Mouse (Mus musculus): ENCODE results near the gene H2-M5.
"Not testable (repeated sequence)": the region's sequence is repeated elsewhere in the genome, so short reads cannot be mapped to it uniquely, and the experiment has no call there.

H2-M5 gene

DNA sequence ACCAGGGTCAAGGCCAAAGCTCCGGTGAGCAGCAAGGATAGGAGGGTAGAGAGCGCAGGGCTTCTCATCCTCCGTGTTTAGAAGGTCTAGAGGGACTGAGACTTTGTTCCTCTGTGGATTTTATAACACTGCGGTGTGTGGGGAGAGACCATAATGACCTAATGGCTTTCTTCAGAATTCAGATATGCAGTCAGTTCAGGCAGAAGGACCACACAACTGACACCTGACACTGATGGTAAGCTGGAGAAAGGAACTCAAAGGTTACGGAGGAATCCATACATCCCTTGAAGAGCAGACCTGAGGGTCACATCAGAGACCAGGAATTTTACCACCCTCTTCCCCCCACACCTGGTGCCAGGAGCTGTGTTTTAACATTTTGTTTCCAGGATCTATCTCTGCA, at the start of gene H2-M5:
TSS of gene H2-M5 (minus strand) at position 101 of the 400 bp plus-strand sequence.
- DNase-seq (ENCODE audit: low spot score) = no peak

DNA sequence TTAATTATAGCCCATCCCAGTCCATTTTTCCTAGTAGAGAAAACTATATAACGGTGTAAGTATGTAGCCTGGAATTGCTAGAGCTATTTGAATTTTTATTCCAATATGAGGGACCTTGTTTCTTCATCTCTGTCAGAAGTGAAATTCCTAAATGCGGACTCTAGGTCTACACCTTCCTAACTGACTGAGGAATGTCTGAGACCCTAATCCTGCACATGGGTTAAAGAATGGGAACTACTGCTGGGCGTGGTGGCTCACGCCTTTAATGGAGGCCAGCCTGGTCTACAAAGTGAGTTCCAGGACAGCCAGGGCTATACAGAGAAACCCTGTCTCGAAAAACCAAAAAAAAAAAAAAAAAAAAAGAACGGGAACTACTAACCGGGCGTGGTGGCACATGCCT, 39.8 kb upstream of the H2-M5 start:
- DNase-seq (ENCODE audit: low spot score) = no peak

DNA sequence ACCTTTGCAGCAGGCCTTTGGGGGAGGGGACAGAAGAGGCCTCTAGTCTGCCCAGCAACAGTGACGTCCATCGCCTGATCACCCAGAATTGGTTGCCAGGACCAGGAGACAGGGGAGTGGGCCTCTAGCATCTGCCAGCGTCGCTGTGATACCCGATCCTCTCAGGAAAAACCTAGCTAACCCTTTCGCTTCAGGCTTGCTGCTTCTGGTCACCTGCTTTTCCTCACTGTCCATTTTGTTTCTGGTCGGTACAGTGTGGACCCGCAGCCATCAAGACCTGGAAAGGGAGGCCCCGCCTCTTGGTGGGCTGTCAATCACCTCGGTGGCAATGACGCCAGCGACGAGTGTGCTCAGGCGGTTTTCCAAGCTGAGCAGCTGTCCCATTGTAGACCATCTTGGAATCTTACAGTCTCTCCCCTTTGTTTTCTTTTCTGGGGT, 39.4 kb upstream of the H2-M5 start:
- peak; percentile 97 for DNase-seq (ENCODE audit: low spot score)

DNA sequence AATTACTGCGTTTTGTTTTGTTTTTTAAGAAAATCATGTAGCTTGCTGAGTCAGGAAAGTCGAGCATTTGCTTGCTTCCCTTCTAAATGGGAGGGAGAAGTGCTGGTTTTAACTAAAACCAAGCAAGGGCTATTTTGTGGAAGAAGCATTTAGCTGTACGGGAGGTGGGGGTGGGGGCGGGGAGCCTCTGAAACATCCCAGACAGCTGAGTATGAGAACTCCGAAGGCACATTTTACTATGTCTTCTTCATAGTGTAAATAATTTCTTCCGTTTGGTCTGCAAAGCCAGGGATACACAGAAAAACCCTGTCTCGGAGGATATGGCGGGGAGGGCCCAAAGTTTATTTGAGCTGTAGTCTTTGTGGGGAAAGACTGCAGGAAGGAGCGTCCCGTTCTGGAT, 38.9 kb upstream of the H2-M5 start:
- DNase-seq (ENCODE audit: low spot score) = no peak

DNA sequence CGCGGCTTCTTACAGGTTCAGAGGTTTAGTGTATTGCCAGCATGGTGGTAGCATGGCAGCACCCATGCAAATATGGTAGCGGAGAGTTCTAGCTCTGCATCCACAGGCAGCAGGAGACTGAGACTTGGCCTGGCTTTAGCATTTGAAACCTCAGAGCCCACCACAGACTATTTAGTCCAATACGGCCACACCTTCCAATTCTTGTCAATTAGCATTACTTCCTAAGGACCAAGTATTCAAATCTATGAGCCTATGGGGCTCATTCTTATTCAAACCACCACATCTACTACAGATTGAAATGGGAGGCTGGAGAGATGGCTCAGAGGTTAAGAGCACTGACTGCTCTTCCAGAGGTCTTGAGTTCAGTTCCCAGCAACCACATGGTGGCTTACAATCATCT, 38.1 kb upstream of the H2-M5 start:
- no peak for DNase-seq (ENCODE audit: low spot score)

DNA sequence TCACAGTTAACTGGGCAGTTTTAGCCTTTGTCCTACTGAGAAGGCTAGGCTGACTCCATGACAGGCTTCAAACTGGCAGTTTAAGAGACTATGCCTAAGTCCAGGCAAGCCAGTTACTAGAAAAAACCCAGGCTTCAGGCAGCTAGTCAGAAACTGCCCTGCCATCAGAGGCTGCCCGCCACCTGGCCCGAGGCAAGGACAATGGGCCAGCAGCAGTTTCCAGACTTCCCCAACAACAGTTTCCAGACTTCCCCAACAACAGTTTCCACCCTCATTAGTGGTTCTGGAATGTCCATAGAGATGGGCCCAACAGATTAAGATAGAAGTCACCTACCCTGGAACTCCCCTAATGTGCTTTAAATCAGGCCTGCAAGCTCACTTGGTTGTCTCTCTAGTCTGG, 37.1 kb upstream of the H2-M5 start:
- no peak for DNase-seq (ENCODE audit: low spot score)

DNA sequence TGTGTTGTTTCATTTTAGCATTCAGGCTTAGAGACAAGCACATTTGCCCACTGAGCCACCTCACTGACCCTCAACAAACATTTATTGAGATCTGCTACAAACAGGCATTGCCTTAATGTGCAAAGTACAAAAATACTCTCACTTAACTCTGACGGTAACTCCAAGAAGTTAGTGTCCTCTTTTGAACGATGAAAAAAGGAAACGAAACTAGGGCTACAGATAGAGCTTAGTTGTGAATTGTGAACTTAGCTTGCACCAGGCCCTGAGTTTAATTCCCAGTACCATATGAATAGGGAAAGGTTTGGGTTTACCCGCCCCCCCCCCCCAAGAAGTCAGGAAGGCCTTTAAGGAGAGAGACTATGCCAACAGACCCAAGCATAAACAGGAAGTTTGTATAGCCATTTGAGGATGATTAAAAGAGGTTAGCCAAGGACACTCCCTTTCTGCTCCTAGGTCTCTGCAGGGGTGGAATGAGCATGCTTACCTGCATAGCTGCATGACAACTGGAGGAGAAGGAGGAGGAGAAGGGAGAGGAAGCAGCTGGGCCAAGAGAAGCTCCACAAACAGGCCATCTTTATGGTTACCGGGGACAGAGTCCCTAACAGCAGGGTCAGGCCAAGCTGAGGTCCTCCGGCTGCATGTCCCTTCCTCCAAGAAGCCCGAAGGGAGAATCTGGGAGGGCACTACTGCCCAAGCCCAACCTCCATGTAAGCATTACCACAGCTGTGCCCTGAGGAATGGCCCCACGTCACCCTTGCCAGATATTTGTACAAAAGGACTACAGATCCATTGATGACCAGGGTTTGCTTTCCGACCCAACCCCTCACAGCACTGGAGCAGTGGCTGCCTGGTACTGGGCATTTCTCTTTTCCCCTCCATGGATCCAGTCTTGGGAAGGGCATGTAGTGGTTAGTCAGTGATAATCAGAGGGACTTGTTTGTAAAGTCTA, 33.6 kb upstream of the H2-M5 start, which contains the start of gene Mog:
TSS of gene Mog (minus strand) at position 771 of the 949 bp plus-strand sequence.
- no peak for DNase-seq (ENCODE audit: low spot score)

DNA sequence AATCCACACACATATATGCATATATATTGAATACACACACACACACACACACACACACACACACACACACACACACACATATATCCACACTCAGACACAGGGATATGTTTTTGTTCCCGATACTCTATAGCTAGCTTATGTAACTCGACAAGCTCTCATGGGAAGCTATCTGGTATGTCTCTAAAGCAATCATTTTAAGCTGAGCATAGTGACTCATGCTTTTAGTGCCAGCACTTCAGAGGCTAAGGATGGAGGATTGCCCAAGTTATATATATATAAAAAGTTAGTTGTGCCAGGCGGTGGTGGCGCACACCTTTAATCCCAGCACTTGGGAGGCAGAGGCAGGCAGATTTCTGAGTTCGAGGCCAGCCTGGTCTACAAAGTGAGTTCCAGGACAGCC, 29.9 kb upstream of the H2-M5 start:
- DNase-seq (ENCODE audit: low spot score) = not testable (repeated sequence)

DNA sequence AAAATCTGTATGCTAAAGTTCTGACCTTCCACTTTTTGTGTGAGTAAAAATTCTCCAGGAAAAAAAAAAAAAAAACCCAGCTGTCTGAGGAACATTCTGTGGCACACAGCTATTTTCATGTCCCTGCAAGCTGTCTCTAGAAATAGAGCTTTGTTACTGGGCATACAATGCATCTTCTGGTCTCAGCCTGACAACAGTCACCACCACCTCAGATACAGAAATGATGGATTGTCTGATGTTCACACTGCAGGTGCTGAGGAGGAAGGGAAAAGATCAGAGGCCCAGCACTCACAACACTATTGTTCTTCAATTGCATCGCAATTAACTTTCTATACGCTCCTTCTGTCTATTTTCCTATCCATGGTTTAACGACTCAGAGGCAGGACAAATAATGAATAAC, 29.0 kb upstream of the H2-M5 start:
- DNase-seq (ENCODE audit: low spot score) = no peak

DNA sequence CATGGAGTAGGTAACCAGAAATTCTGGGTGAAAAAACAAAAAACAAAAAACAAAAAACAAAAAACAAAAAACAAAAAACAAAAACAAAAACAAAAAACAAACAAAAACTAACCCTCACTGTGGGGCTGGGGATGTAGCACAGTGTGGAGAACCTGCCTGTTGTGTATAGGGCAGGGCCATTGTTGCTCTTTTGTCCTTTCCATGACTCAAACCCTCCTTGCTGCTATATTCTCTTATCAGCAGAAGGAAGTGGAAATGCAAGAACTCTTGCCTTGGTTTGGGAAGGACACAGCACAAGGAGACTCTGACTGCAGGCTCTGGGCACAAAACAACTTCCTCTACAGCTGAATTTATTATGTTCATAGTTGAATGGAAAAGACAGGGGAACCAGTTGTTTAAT, 27.0 kb upstream of the H2-M5 start:
- DNase-seq (ENCODE audit: low spot score) = no peak

DNA sequence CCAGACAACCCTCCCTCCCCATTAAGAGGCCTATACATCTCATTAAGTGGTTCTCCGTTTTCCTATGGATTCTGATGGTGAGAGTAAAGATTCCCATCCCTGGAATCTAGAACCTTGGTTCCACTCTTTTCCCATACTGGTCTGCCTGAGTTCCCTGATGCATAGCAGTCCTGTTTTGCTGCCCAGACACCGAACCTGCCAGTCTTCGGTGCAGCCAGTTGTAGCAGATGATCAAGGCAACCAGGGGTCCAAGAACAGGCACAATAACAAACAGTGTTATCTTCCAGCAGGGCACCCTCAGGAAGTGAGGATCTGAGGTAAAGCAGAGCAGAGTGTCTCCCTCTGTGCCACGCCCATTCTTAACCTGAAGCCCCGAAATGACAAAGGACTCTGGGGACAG, 22.8 kb upstream of the H2-M5 start:
- DNase-seq (ENCODE audit: low spot score) = no peak

DNA sequence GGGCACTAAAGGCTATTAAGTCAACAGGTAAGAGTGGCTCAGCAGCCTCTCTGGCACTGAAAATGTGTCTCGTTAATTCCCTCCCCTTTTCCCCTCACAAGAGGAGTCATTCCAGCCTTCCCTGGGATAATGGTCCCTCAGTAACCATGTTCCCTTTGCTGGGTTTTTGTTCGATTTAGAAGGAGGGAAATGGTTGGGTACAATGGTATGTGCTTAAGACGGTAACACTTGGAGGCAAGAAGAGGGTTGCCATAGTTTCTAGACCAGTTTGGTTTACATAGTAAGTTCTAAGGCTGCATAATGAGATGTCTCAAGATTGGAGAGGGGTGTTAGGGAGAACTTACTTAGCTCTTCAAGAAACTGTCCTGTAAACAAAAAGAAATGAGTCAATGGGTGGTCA, 22.4 kb upstream of the H2-M5 start:
- no peak for DNase-seq (ENCODE audit: low spot score)

DNA sequence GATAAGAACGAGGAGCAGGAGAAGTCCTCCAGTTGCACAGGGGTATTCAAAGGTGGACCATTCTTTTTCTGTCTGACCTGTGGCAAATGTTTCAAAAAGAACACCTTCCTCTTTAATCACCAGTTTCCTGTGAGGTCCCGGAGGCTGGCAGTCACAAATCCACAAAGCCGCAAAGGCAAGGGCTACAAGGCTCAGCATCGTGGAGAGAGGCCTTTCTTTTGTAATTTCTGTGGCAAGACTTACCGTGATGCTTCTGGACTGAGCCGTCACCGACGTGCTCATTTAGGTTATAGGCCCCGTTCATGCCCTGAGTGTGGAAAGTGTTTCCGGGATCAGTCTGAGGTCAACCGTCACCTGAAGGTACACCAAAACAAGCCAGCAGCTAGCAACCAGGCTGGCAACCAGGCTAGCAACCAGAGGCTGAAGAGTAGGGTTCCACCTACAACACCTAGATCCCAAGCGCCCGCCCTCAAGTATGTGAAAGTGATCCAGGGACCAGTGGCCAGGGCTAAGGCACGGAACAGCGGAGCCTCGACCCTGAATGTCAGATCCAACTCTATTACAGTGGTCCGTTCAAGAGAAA, 20.2 kb upstream of the H2-M5 start:
- no peak for DNase-seq (ENCODE audit: low spot score)

DNA sequence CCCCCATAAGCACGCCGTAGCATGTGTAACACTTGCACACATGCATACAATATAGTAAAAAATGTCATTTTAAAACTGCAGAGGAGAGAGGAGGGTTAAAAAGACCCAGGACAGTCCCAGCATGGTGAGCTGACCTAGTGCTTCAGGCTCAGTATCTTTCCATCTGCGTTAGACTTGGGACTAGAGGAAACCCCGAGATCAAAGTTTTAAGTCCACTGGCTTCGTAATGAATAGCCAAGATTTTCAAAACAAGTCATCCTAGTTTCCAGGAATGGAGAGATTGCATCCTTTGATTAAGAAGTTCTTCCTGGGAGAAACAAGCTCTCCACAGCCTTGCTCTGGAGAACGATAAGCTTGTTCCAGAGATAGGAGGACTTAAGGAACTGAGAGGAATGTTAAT, 18.8 kb upstream of the H2-M5 start:
- peak; percentile 47 for DNase-seq (ENCODE audit: low spot score)

DNA sequence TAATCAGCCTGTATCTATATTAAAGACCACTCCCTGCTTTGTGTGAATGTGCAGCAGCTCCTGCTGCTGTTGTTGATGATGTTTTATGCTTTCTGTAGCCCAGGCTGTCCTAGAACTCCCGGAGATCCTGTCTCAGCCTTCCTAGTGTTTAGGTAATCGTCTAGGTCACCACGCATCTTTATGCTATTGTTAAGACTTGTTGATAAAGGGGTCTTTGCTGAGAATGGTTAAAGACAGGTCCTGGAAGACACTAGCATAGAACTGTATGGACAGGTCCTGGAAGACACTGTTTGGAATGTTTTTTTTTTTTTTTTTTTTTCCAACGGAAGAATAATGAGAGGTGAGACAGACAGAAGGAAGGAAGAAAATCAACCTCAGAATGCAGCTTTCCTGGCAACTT, 14.0 kb upstream of the H2-M5 start:
- no peak for DNase-seq (ENCODE audit: low spot score)

DNA sequence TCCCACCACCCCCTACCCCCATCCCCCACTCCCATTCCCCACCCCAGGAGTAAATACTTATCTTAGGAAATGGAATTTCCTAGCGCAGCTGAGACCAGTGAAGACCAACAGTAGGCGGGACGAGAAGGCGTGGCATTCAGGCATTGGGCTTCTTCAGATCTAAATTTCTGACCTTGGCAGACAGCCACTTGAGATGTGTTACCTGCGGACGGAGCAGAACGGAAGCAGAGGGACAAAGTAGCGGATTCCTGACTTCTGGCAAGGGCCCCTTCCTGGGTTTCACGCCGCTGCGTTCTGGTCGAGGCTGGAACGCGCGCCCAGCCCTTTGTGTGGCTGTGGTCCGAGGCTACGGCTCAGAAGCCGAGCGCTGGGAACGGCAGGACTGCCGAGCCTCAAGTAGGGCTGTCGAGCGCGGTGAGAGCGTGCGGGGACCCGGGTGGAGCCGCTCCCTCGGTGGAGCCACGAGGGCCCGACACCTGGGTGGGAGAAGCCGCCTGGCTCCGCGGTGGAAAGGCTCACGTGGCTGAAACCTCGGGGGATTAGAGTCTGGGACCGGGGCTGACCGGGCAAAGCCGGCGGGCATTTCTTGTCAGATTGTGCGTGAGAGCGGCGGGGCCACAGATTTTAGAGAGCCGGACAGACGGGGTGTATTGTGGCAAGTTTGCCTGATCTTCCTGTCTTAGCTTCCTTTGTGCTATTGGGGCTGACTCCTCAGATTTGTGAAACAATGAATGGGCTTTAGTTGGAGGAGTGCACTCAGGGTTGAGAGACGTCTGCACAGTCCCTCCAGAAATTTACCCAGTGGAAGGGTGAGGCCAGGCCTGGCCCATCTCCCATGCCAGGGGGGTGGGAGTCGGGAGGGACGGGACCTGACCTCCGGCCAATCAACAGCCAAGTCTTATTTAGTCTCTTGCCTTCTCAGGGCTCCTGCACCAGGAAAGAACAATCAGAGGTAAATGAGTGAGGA, 13.3 kb upstream of the H2-M5 start:
- peak; percentile 91 for DNase-seq (ENCODE audit: low spot score)

DNA sequence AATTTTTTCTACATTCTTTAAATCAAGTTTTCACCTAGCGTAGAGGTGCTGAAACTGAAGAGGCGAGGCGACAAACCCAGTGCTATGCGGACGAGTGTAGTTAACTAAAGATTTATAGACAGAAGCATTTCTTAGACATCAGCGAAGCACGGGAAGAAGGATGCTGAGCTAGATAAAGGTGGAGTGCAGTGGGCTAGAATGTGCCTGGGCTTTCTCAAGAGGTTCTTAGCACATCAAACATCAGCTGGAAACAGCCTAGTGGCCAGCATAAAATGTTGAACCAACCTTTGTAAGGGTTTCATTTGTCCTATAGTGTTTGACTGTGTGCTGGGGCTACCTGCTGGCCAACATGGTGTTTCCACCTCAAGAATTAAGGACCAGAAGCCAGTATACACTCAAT, 11.5 kb upstream of the H2-M5 start, which contains the start of gene Zfp57:
TSS of gene Zfp57 (plus strand) at position 301 of the 400 bp plus-strand sequence.
- no peak for DNase-seq (ENCODE audit: low spot score)

DNA sequence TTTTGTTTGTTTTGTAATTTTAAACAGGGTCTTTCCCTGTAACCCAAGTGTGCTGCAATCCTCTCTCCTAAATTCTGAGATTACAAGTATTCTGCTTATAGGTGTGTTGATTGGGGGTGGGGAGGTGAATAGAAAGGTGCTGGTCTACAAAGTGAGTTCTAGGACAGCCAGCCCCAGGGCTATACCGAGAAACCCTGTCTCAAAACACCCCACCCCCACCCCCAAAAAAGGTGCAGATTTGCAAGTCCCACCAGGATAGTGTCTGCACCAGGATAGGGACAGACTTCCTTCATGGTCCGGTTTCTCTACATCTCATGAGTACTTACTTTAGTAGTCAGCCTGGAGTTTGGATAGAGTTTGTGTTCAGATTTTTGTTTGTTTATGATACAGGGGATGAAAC, 9.1 kb upstream of the H2-M5 start:
- no peak for DNase-seq (ENCODE audit: low spot score)

DNA sequence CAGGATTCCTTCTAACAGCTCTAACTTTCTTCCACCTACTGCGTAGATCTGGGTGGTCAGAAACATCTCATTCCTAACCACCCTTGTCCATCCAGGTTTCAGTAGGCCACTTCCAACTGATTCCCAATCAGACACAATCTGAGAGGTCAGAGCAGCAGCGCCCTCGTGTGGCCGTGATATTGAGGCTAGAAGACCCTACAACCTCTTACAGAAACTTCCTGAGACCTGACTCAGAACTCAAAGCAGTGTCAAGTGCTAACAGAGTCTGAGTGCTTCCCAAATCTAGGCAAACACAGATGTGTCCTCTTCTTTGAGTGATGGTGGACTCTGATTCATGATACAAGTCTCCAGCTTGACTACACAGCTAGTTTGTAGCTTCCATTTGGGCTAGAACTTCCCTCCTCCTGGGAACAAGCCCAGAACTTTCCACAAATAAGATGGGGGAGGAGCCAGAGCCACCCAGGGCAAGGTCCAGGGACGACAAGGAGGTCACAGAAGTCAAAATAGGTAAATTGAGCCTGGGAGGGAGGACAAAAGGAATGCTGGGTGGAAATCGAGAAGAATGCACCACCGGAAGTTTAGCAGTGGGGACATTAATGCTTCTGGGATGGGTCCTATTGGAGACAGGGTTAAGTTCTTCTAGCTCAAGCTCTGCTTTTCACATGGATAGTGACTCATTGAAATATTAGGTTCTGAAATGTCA, 7.8 kb upstream of the H2-M5 start:
- peak; percentile 83 for DNase-seq (ENCODE audit: low spot score)

DNA sequence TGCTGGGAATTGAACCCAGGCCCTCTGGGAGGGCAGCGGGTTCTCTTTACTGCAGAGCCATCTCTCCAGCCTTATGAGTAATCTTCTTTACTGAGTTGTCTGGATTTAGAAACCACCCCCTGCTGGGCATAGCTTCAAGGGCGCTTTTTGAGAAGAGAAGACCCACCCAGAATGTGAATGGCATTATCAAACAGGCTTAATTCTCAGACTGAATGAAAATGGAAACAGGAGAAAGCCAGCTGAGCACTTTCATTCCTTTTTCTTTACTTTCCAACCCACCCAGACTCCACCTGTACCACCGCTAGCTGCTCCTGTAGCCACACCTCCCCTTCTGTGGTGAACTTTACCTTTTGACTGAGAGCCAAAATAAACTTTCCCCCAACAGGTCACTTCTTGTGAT, 6.1 kb upstream of the H2-M5 start:
- DNase-seq (ENCODE audit: low spot score) = no peak

DNA sequence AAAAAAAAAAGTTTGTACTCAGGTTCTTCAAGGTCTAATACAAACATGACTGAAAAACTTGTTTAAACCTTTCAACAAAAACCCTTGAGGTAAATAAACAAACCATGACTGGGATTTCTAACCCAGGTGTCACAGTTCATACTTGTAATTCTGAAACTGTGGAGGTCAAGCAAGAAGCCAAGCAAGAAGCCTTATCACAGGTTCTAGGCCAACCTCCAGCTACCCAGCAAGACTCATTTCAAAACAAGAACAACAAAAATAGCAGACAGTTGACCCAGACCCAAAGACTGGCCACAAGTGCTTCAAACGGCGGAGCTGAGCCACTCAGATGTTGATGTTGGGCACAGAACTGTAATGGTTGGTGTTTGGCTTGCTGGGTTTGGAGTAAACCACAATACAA, 5.2 kb upstream of the H2-M5 start:
- DNase-seq (ENCODE audit: low spot score) = no peak
